Mouse (Mus musculus) heart, adult 9 months (tissue): ENCODE results near the gene Rasgef1a.

ENCODE experiments used
- DNase-seq, 2 experiments: peaks; one replicate each; pipeline ENCODE4 v3.0.0; 2022; ENCODE audit warnings: low spot score in 2 of 2

The Rasgef1a gene

DNA sequence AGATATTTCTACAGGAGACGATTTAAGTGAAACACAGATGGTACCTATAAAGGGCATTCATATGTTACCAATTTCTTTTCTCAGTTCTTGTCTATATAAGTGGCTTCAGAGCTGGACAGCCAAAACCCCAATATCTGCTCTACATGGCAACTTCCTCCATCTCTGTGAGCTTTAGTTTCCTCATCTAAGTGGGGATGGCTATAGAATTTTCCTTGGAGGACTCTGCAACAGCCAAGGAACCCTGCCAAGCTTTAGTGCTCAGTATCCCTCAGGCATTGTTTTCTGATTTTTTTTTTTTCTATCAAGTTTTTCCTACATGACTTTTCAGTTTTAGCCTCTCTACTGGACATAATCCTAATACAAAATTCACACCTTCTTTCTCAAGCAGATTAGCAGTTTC is 123.2 kb downstream of the Rasgef1a start:
- no peak for DNase-seq

DNA sequence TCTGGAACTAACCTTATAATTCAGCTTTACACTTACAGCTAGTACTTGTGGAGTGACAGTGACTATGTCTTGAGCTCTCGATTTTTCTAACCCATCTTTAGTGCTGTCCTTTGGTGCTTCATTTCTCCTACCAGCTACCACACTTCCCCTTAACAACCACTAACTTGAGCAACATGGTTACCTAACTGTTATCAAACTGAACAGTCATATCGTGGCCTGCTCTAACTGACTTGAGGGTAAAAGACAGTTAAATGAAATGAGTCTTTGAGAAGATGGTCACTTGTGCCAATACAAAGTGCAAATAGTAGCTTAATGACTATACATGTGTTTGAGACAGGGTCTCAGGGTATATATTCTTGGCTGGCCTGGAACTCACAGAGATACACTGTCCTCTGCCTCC is 125.9 kb downstream of the Rasgef1a start:
- no peak for DNase-seq

DNA sequence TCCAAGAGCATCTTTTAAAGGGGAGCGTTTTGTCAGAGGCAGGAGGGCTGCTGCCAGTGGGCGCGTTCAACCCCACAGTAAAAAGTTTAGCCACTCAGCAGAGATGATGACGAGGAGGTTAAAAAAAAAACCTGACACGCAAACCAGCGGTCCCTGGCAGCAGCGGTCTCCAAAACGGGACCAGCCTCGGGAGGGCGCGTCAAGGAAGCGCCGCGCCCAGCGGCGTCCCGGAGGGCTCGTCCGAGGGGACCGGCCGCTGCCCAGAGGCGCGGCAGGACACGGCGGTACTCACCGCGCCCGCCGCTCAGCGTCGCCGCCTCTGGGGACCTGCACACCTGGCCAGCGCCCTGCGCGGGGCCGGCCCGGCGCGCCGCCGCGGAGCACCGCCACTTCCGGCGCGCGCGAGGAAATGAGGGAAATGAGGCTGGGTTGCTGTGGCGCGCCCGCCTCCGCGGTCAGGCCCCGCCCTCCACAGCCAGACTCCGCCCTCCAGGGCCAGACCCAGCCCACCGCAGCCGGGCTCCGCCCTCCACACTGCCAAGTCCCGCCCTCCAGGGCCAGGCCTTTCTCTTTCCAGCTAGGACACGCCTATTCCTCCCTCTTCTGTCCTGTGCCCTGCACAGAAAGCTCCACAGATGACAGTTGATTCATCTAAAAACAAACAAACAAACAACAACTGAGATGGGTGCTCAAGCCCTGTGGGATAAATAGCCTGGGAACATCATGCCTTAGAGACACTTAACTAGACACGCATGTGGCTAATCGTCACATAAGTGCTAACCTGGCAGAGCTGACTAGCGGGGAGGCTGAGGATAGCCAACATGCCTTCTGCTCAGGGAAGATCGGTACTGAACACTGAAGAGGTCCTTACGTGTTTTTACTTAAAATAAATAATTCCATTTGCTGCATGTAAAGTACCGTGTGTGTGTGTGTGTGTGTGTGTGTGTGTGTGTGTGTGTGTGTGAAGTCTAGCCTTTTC is 127.8 kb downstream of the Rasgef1a start, which contains the start of gene Csgalnact2:
TSS of gene Csgalnact2 (minus strand) at position 410 of the 979 bp plus-strand sequence.
- peak; percentile 93 for DNase-seq

DNA sequence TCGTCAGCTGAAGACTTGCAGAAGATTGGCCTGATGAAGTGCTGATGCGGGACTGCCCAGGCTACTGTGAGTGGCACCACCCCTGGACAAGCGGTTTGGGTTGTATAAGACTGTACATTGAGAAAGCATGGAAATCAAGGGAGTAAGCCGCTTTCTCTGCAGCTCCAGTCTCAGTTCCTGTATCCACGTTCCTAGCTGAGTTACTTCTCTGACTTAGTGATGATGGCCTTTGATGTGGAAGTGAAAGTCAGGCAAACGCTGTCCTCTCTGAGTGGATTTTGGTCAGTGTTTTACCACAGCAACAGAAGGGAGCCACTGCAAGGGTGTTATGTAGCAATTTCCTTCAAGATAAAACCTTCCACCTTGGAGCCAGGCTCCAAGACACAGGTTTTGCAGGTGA is 129.7 kb downstream of the Rasgef1a start:
- DNase-seq = peak in 1 of 2 experiments; percentile 38
